Mouse (Mus musculus): Measurements from ENCODE around the gene Tcf23. TPM values are rescaled to one million over a fixed set of nuclear protein-coding genes. Genes with fewer than 3 reads are reported as not detected.

The Tcf23 gene
- polyA plus RNA-seq, 1 experiment from 2014 or later = 0.18 TPM

Other genes starting within 250 kb of the Tcf23 start
- gene Mapre3, start 154.0 kb upstream of the Tcf23 start, polyA plus RNA-seq (2016; fragmentation: Nextera tagmentation; extraction: Ambion mirVana) = 18.3 and 19.6 TPM in 2 replicates
- gene Tmem214, start 100.7 kb upstream of the Tcf23 start, polyA plus RNA-seq (2016; fragmentation: Nextera tagmentation; extraction: Ambion mirVana) = 81.9 and 84.8 TPM in 2 replicates
- gene Agbl5, start 80.0 kb upstream of the Tcf23 start, polyA plus RNA-seq (2016; fragmentation: Nextera tagmentation; extraction: Ambion mirVana) = 12.5 and 14.4 TPM in 2 replicates
- gene Ost4, start 60.9 kb upstream of the Tcf23 start, polyA plus RNA-seq (2016; fragmentation: Nextera tagmentation; extraction: Ambion mirVana) = 386 and 388 TPM in 2 replicates
- gene Emilin1, start 55.3 kb upstream of the Tcf23 start, polyA plus RNA-seq (2016; fragmentation: Nextera tagmentation; extraction: Ambion mirVana) = 179 and 187 TPM in 2 replicates
- 6.5 and 8.1 TPM in 2 replicates for gene Khk, start 47.2 kb upstream of the Tcf23 start, polyA plus RNA-seq (2016; fragmentation: Nextera tagmentation; extraction: Ambion mirVana)
- 4.9 and 5.2 TPM in 2 replicates for gene Cgref1, start 23.1 kb upstream of the Tcf23 start, polyA plus RNA-seq (2016; fragmentation: Nextera tagmentation; extraction: Ambion mirVana)
- gene Preb, start 8.3 kb upstream of the Tcf23 start, polyA plus RNA-seq (2016; fragmentation: Nextera tagmentation; extraction: Ambion mirVana) = 86.0 and 89.0 TPM in 2 replicates
- 102 and 107 TPM in 2 replicates for gene Atraid, start 79.7 kb downstream of the Tcf23 start, polyA plus RNA-seq (2016; fragmentation: Nextera tagmentation; extraction: Ambion mirVana)
- gene Slc5a6, start 80.3 kb downstream of the Tcf23 start, polyA plus RNA-seq (2016; fragmentation: Nextera tagmentation; extraction: Ambion mirVana) = 7.9 and 8.0 TPM in 2 replicates
- 38.4 and 39.2 TPM in 2 replicates for gene Cad, start 86.1 kb downstream of the Tcf23 start, polyA plus RNA-seq (2016; fragmentation: Nextera tagmentation; extraction: Ambion mirVana)
- not detected in 2 replicates for gene Dnajc5g, start 137.6 kb downstream of the Tcf23 start, polyA plus RNA-seq (2016; fragmentation: Nextera tagmentation; extraction: Ambion mirVana)
- 0.39 and 0.47 TPM in 2 replicates for gene Slc30a3, start 139.6 kb downstream of the Tcf23 start, polyA plus RNA-seq (2016; fragmentation: Nextera tagmentation; extraction: Ambion mirVana)
- 12.8 and 12.9 TPM in 2 replicates for gene Trim54, start 148.1 kb downstream of the Tcf23 start, polyA plus RNA-seq (2016; fragmentation: Nextera tagmentation; extraction: Ambion mirVana)
- gene Ucn, start 170.2 kb downstream of the Tcf23 start, polyA plus RNA-seq (2016; fragmentation: Nextera tagmentation; extraction: Ambion mirVana) = 0.38 TPM in 1 of 2 replicates, not detected in the other
- 66.8 and 68.8 TPM in 2 replicates for gene Mpv17, start 185.6 kb downstream of the Tcf23 start, polyA plus RNA-seq (2016; fragmentation: Nextera tagmentation; extraction: Ambion mirVana)
- gene Gm29609, start 211.2 kb downstream of the Tcf23 start, polyA plus RNA-seq (2016; fragmentation: Nextera tagmentation; extraction: Ambion mirVana) = 1.0 and 1.3 TPM in 2 replicates
- gene Gtf3c2, start 211.5 kb downstream of the Tcf23 start, polyA plus RNA-seq (2016; fragmentation: Nextera tagmentation; extraction: Ambion mirVana) = 58.8 and 63.7 TPM in 2 replicates
- 112 and 116 TPM in 2 replicates for gene Snx17, start 224.6 kb downstream of the Tcf23 start, polyA plus RNA-seq (2016; fragmentation: Nextera tagmentation; extraction: Ambion mirVana)
- 52.3 and 60.5 TPM in 2 replicates for gene Eif2b4, start 224.8 kb downstream of the Tcf23 start, polyA plus RNA-seq (2016; fragmentation: Nextera tagmentation; extraction: Ambion mirVana)
- gene Zfp513, start 233.6 kb downstream of the Tcf23 start, polyA plus RNA-seq (2016; fragmentation: Nextera tagmentation; extraction: Ambion mirVana) = 9.9 and 10.5 TPM in 2 replicates

Measured in heart, embryonic 12.5 days (tissue).